In genomic region chr1:172480376-172480775, GRCm38 (mm10) we compare ENCODE assay signal across 29 mouse cellular contexts. TPM values are rescaled to one million over a fixed set of nuclear protein-coding genes. Genes with fewer than 3 reads are reported as not detected.
DNase-seq lines count a peak whose midpoint lies in the region; ATAC-seq and TF ChIP-seq lines count a peak whose summit lies in the region.
"Had no signal": no experiment of that assay in that cellular context is flagged by ENCODE, and none has a peak within 500 bp of the region (broad histone marks: within the 10 kb centered on the region; RNA-seq: fewer than 3 reads in every experiment).

No protein-coding gene starts in this region.

- peaks cover 28% of the 10 kb centered on the region for H3K4me1 ChIP-seq in midbrain, embryonic 11.5 days (ENCODE audit: control insufficient read depth, insufficient read depth, low read length)
- H3K4me1 ChIP-seq in midbrain, embryonic 14.5 days (ENCODE audit: control insufficient read depth, insufficient read depth, low read length) = peaks cover 31% of the 10 kb centered on the region
- H3K4me1 ChIP-seq in E14TG2a.4 (replicated peaks; ENCODE audit: low read depth, low read length) = peaks cover 41% of the 10 kb centered on the region

- intact Hi-C loops in heart, postnatal 36 days (cut with DNase I) = no loop called here

- H3K9me3 ChIP-seq in midbrain, embryonic 11.5 days (ENCODE audit: control insufficient read depth, low read length) = no peaks in the 10 kb centered on the region
- no peaks in the 10 kb centered on the region for H3K9me3 ChIP-seq in midbrain, embryonic 14.5 days (ENCODE audit: control insufficient read depth, low read length)
- no peaks in the 10 kb centered on the region for H3K9me3 ChIP-seq in E14TG2a.4 (ENCODE audit: low read length)
- H3K9me3 ChIP-seq: embryonic facial prominence, embryonic 13.5 days; embryonic facial prominence, embryonic 15.5 days; forebrain, embryonic 10.5 days; forebrain, embryonic 12.5 days; G1E had no signal

- H3K27me3 ChIP-seq in midbrain, embryonic 11.5 days (ENCODE audit: control insufficient read depth, insufficient read depth, low read length) = no peaks in the 10 kb centered on the region
- no peaks in the 10 kb centered on the region for H3K27me3 ChIP-seq in midbrain, embryonic 14.5 days (ENCODE audit: control insufficient read depth, insufficient read depth, low read length)
- peaks cover 50% of the 10 kb centered on the region for H3K27me3 ChIP-seq in E14TG2a.4 (ENCODE audit: insufficient read depth, low read length)
- H3K27me3 ChIP-seq: CH12.LX; embryonic facial prominence, embryonic 13.5 days; embryonic facial prominence, embryonic 15.5 days; Patski had no signal

- no peak for ATAC-seq in midbrain, embryonic 11.5 days (ENCODE audit: low FRiP score)
- no peak for ATAC-seq in midbrain, embryonic 14.5 days (ENCODE audit: low FRiP score, low TSS enrichment)
- ATAC-seq: activated CD4-positive, CD25-positive, alpha-beta regulatory T cell, adult 4 months; CD4-positive, CD25-positive, alpha-beta regulatory T cell, adult 4 months; forebrain, embryonic 14.5 days; forebrain, embryonic 16.5 days; Patski had no signal

- H3K4me3 ChIP-seq in midbrain, embryonic 11.5 days (ENCODE audit: low read depth, low read length) = no peak overlapping the region
- H3K4me3 ChIP-seq in midbrain, embryonic 14.5 days (replicated peaks; ENCODE audit: low read depth, low read length) = no peak overlapping the region
- peak overlapping the region; percentile 83; the same call in 1 of the 2 replicates for H3K4me3 ChIP-seq in E14TG2a.4 (replicated peaks; ENCODE audit: low read length)
- H3K4me3 ChIP-seq: embryonic facial prominence, embryonic 15.5 days; erythroblast, embryonic 14.5 days had no signal

- DNase-seq in midbrain, embryonic 11.5 days (ENCODE audit: low spot score, missing footprints) = peak; percentile 77
- DNase-seq in midbrain, embryonic 14.5 days = no peak
- peak; percentile 85 for DNase-seq in fat pad, adult 2 months (ENCODE audit: extremely low read depth, low read depth, low spot score)
- no peak for DNase-seq in urinary bladder, postnatal 36 days (ENCODE audit: low spot score in 2 of 2)
- DNase-seq in heart, postnatal 36 days = no peak
- DNase-seq: adrenal gland, adult 8-10 months; adrenal gland, postnatal 25 days; B cell, adult 2 months; cerebellum, adult 11 months; cerebellum, adult 18-20 months; cerebellum, adult 8-10 months; cerebellum, adult 9-11 months; cerebellum, postnatal 14 days; cerebellum, postnatal 36 days; embryo, embryonic 11 days had no signal

- H3K4me2 ChIP-seq in midbrain, embryonic 11.5 days = no peak overlapping the region
- no peak overlapping the region for H3K4me2 ChIP-seq in midbrain, embryonic 14.5 days (ENCODE audit: low read length)

- no peak overlapping the region for H3K9ac ChIP-seq in midbrain, embryonic 11.5 days (ENCODE audit: low read length)
- H3K9ac ChIP-seq in midbrain, embryonic 14.5 days (replicated peaks; ENCODE audit: low read length) = no peak overlapping the region
- H3K9ac ChIP-seq: embryonic facial prominence, embryonic 13.5 days; embryonic facial prominence, embryonic 15.5 days; forebrain, embryonic 12.5 days had no signal

- no peak for TF ChIP-seq CTCF in E14TG2a.4 (conservative IDR thresholded peaks at IDR 0.05; ENCODE audit: low read length)

- H3K27ac ChIP-seq in midbrain, embryonic 11.5 days (ENCODE audit: low read depth, low read length) = no peak overlapping the region
- H3K27ac ChIP-seq in midbrain, embryonic 14.5 days (replicated peaks; ENCODE audit: low read depth, low read length) = no peak overlapping the region
- H3K27ac ChIP-seq: forebrain, embryonic 12.5 days had no signal

- H3K36me3 ChIP-seq in midbrain, embryonic 11.5 days (ENCODE audit: control insufficient read depth, insufficient read depth, low read length) = peaks cover 5% of the 10 kb centered on the region; the same call in 1 of the 2 replicates
- H3K36me3 ChIP-seq in midbrain, embryonic 14.5 days (ENCODE audit: control insufficient read depth, insufficient read depth, low read length) = no peaks in the 10 kb centered on the region
- H3K36me3 ChIP-seq in E14TG2a.4 (ENCODE audit: insufficient read depth, low read length) = peaks cover 9% of the 10 kb centered on the region
- H3K36me3 ChIP-seq: embryonic facial prominence, embryonic 15.5 days; forebrain, embryonic 12.5 days; G1E had no signal

- WGBS in midbrain, embryonic 11.5 days = 91% methylated on average over 4 of the region's 4 CpGs
- WGBS in midbrain, embryonic 14.5 days = 92% methylated on average over 4 of the region's 4 CpGs

RNA-seq across cellular contexts. Expression of gene Igsf9, which starts 1.2 kb away (rescaled TPM):
- 48.8 and 49.7 TPM in 2 replicates for polyA plus RNA-seq in midbrain, embryonic 11.5 days (2014; fragmentation: Nextera tagmentation; extraction: Ambion mirVana)
- 49.6 and 52.6 TPM in 2 replicates for polyA plus RNA-seq in midbrain, embryonic 14.5 days (2014; fragmentation: Nextera tagmentation; extraction: Ambion mirVana)
- under 1 TPM; 0.75 to 0.76 TPM for total RNA-seq in heart, postnatal 36 days (2021)
- polyA plus RNA-seq: activated CD4-positive, CD25-positive, alpha-beta regulatory T cell, adult 4 months; erythroblast, embryonic 14.5 days; G1E had no signal

RNA-seq across cellular contexts. Expression of gene Slamf9, which starts 5.2 kb away (rescaled TPM):
- polyA plus RNA-seq in midbrain, embryonic 11.5 days (2014; fragmentation: Nextera tagmentation; extraction: Ambion mirVana) = 0.12 and 0.23 TPM in 2 replicates
- polyA plus RNA-seq in midbrain, embryonic 14.5 days (2014; fragmentation: Nextera tagmentation; extraction: Ambion mirVana) = 0.32 TPM in 1 of 2 replicates, not detected in the other
- 1 to 10 TPM; 1.1 to 1.5 TPM for total RNA-seq in heart, postnatal 36 days (2021)
- total RNA-seq: common myeloid progenitor, adult 5-6 weeks; G1E had no signal
- polyA plus RNA-seq: CD4-positive, CD25-positive, alpha-beta regulatory T cell, adult 4 months; embryonic facial prominence, embryonic 13.5 days; erythroblast, embryonic 14.5 days; forebrain, embryonic 10.5 days; forebrain, embryonic 12.5 days; forebrain, embryonic 16.5 days; G1E had no signal

RNA-seq across cellular contexts. Expression of gene Tagln2, which starts 19.5 kb away (rescaled TPM):
- polyA plus RNA-seq in midbrain, embryonic 11.5 days (2014; fragmentation: Nextera tagmentation; extraction: Ambion mirVana) = 36.3 and 39.1 TPM in 2 replicates
- polyA plus RNA-seq in midbrain, embryonic 14.5 days (2014; fragmentation: Nextera tagmentation; extraction: Ambion mirVana) = 25.7 and 43.5 TPM in 2 replicates
- total RNA-seq in heart, postnatal 36 days (2021) = 10 to 100 TPM; 71.9 to 78.4 TPM

RNA-seq across cellular contexts. Expression of gene Cfap45, which starts 40.2 kb away (rescaled TPM):
- 1.0 and 1.1 TPM in 2 replicates for polyA plus RNA-seq in midbrain, embryonic 11.5 days (2014; fragmentation: Nextera tagmentation; extraction: Ambion mirVana)
- 1.9 and 2.2 TPM in 2 replicates for polyA plus RNA-seq in midbrain, embryonic 14.5 days (2014; fragmentation: Nextera tagmentation; extraction: Ambion mirVana)
- under 1 TPM; 0.14 to 0.92 TPM for total RNA-seq in heart, postnatal 36 days (2021)
- total RNA-seq: CH12.LX had no signal
- polyA plus RNA-seq: G1E had no signal

Comparison
In these comparisons a context has a peak if more than half of its experiments do, and no peak if none do; other contexts are left out.
1. DNase-seq: peak in midbrain, embryonic 11.5 days (single experiment) and fat pad, adult 2 months (single experiment); none in midbrain, embryonic 14.5 days (single experiment), urinary bladder, postnatal 36 days (0 of 2) and heart, postnatal 36 days (0 of 2).